Mouse (Mus musculus) urinary bladder, postnatal 25 days (tissue): Measurements from ENCODE around the gene Wrb.
"Not testable (repeated sequence)": the region's sequence is repeated elsewhere in the genome, so short reads cannot be mapped to it uniquely, and the experiment has no call there.

Experiments
- DNase-seq: peaks from one replicate; pipeline ENCODE4 v3.0.0; 2022; ENCODE audit warnings: low spot score

Gene Wrb

DNA sequence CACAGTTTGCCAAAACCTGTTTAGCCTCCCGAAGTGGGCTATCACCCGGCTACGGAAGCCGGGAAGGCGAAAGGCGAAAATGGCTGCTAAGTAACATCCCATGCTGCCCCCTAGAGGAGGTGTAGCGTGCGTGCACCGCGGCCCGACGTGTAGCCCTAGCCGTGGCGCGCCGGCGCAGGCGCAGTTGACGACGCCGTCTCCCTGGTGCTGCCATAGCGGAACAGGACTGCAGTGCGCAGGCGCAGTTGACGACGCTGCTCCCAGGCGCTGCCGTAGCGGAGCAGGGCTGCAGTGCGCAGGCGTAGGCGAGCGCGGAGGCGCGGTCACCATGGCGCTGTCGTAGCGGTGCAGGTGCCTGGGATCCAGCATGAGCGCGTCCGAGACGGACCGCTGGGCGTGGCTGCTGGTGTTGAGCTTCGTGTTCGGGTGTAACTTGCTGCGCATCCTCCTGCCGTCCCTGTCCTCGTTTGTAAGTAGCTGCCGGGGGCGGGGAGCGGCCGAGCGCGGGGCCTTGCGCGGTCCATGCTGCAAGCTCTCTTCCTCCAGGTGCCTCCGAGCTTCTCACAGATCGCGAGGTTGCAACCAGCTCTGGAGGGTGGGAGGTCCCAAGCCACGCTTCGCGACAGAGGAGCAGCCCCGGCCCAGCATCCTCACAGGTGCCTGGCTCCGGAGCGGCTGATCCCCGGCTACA lies at the start of gene Wrb:
Gene Wrb, plus strand, starts transcription at position 298 of the 691 bp plus-strand sequence.
- peak; percentile 100 for DNase-seq

GRCm38 (mm10) chr16:96095966-96096365 lies 49.2 kb upstream of the Wrb start:
- no peak for DNase-seq

- not testable (repeated sequence) for DNase-seq
Measured at GRCm38 (mm10) chr16:96097811-96098210, 47.4 kb upstream of the Wrb start.

DNA sequence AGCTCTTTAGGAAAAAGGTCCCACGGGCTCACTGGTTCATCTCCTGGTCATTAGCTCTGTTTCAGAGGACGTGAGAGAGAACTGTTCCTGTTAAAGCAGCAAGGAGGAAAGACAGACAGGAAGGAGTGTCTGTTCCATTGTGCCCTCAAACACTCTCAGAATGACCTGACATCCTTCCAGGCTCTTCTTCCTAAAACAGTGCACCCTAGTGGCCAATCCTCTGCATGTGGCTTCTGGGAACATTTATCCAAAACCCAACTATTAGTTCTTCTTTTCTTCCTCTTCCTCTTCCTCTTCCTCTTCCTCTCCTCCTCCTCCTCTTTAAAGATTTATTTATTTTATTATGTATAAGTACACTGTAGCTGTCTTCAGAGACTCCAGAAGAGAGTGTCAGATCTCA lies 42.2 kb upstream of the Wrb start:
- peak; percentile 39 for DNase-seq

GRCm38 (mm10) chr16:96109673-96110072 lies 35.5 kb upstream of the Wrb start:
- DNase-seq, result no peak

GRCm38 (mm10) chr16:96110655-96111345 lies 34.4 kb upstream of the Wrb start:
- DNase-seq, result no peak

DNA sequence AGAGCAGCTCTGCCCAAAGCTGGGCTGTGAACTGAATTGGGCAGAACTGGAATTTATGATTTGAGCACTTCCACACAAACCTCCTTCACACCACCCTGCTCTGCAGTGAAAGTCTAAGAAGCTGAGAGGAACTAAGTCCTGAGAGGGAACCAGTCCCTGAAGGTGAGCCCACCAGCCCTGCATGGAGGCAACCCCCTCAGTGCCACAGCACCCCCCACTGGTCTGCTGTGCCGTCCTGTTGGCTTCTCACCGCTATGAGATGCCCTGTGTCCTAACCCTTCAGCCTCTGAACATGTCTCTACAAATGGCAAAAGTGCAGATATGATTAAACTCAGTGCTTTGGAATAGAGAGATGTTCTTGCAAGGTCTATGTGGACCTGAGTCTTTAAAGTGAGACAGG lies 32.4 kb upstream of the Wrb start:
- DNase-seq, result no peak

DNA sequence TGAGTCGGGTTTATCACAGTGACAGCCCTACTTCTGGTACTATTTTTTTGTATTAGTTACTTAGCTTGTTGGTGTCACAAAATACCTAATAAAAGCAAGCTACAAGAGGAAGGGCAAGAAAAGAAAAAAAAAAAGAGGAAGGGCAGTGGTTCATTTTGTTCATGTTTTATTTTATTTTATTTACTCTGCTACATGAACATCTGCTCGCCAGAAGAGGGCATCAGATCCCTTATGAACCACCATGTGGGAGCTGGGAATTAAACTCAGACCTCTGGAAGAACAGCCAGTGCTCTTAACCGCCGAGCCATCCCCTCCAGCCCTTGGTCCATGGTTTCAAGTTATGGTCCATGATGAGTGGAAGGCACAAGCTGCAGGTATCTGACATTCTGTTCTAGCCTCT lies 30.5 kb upstream of the Wrb start:
- DNase-seq, result no peak

- DNase-seq, result no peak
Measured at GRCm38 (mm10) chr16:96120022-96120623, 25.1 kb upstream of the Wrb start.

GRCm38 (mm10) chr16:96126684-96127171 lies 18.5 kb upstream of the Wrb start:
- DNase-seq, result no peak

DNA sequence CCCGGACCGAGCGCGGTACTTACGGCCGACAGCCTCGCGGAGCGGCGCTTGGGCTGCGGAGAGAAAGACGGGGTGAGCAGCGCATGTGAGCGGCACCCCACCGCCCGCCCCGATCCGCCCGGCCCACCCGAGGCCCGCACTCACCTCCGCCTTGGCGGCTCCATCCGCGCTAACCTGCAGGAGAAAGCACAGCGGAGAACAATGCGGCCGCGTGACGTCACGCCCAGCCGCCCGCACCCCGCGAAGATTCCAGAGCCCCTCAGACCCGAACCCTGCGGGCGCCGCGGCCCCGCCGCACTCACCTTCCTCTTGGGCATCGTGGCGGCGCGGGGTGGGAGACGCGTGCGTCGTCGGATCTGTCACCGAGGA lies 17.9 kb upstream of the Wrb start:
- no peak for DNase-seq

DNA sequence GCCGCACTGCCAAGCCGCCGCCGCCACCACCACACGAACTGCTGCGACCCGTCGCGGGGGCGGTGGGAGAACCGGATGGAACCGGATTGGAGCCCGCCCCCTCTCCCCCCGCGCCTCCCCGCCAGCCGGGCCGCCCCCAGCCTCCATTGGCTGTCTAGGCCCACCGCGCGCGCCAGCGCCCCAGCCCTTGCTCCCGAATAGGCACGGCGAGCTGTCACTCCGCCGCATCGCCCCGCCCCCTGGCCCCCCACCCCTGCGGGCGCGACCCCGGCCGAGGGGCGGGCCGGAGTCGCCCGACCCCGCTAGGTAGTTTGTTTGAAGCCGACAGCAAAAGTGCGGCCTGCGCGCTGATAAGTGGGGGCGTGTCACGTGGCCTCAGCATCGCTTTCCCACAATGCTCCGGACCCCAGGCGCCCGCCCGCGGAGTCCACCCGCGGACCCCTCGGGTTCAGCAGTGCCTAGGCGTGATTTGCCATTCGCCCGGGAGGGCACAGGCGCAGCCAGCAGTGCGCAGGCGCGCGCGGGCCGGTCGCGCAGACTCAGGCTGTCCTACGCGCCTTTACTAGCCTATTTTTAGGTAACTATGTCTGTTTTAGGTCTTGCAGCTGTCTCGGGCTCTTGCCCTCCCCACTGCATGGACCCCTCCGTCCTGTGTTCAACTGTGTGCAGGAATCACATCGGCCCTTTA lies 17.4 kb upstream of the Wrb start, which contains the start of gene Hmgn1:
Gene Hmgn1, minus strand, starts transcription at position 73 of the 688 bp plus-strand sequence.
- peak; percentile 93 for DNase-seq

GRCm38 (mm10) chr16:96128466-96128865 lies 16.7 kb upstream of the Wrb start:
- DNase-seq, result no peak

DNA sequence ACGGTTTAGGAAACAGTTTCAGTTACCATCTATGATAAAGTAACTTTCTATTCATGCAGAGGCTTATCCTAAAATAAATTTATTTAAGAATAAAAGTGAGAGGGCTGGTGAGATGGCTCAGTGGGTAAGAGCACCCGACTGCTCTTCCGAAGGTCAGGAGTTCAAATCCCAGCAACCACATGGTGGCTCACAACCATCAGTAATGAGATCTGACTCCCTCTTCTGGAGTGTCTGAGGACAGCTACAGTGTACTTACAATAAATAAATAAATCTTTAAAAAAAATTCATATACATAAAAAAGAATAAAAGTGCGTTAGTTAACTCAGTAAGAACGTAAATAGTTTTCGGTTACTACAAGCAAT lies 478 bp upstream of the Wrb start:
- not testable (repeated sequence) for DNase-seq

DNA sequence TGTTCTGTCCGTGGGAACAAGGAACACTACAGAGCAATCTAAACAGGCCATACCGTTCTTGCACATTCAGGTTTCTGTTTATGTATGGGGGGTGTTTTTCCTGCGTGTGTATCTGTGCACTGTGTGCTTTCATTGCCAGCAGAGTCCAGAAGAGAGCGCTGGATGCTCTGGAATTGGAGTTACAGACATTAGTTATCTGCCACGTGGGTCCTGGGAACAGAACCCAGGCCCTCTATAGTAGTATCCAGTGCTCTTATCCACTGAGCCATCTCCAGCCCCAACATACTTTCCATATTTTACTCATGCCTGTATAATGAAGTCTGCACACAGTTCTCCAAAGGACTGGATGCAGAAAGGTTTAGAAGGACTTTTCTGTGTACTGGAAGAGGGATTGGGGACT lies 607 bp downstream of the Wrb start:
- DNase-seq, result no peak

DNA sequence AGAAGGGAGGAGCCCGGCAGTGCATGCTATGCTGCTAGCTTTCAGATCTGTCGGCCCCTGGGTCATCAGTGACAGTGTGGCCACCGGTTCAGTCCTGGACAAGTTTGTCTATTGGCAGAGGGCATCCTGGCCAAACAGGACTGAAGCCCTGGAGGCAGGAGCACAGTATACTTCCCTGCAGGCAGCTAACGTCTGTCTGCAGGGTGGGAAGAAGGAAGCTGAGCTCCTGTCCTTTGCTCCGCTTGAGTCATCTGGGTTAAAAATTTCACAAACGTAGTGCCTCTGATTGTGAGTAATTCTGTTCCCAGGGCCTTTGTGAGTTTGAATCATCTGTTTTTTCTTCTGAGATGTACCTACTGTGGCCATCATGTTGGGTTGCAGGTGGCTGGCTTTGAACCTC lies 3.6 kb downstream of the Wrb start:
- DNase-seq, result no peak

DNA sequence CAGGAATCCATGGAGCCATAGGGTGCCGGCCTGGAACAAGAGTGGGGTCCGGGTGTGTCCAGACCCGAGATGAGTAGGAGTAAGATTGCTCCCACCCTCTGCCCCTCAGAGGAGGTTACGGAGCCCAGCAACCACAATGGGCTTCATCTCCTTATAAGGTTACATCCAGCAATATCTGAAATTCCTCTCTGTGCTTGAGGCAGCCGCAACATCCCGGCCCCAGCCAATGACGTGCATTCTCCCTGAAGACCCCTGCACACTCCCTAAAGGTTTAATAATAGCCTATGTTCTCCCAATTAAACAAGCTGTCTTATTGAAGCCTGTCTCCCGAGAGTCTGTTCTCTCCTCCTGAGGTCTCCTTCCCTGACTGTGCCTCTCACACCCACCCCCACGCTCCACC lies 4.1 kb downstream of the Wrb start:
- DNase-seq, result no peak

GRCm38 (mm10) chr16:96150995-96151394 lies 5.8 kb downstream of the Wrb start:
- DNase-seq, result peak; percentile 55

DNA sequence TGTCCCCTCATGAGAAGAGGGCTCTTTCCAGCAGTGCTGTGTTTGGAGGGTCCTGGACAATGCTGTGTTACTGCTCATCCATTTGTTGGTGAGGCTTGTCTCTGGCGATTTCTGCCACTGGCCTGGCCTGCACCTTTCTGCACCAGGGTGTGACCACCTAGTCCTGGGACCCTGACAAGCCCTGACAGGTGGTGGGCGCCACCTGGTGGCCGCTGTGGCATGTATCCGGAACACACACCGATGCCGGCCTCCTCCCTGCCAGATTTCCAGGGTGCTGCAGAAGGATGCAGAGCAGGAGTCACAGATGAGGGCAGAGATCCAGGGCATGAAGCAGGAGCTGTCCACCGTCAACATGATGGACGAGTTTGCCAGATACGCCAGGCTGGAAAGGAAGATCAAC lies 6.3 kb downstream of the Wrb start:
- DNase-seq, result peak; percentile 74

- DNase-seq, result no peak
Measured at GRCm38 (mm10) chr16:96154476-96154875, 9.3 kb downstream of the Wrb start.

- DNase-seq, result no peak
Measured at GRCm38 (mm10) chr16:96156019-96156418, 10.8 kb downstream of the Wrb start.

DNA sequence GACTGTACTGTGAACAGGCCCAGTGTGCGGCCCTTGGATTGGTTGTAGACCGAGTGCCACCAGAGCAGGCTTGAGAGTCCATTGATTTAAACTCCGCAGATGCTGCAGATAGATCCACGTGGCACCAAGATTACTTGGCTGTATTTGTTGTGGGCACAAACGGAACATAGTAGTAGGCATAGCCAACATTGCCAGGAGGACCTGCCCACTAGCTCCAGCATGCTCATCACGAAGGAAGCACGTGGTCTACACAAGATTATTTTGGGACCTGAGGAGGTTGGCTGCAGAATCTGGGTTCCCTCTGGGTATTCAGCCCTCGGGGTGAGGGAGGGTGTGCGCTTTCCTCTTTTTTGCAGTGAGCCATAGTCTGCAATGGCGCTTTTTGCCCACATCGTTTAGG lies 12.0 kb downstream of the Wrb start:
- no peak for DNase-seq
